In genomic region chr2:122916772-122917171, GRCm38 (mm10) we compare ENCODE assay signal across 10 mouse cellular contexts.
DNase-seq lines count a peak whose midpoint lies in the region; ATAC-seq lines count a peak whose summit lies in the region.
"Had no signal": no experiment of that assay in that cellular context is flagged by ENCODE, and none has a peak within 500 bp of the region (broad histone marks: within the 10 kb centered on the region; RNA-seq: fewer than 3 reads in every experiment).

No protein-coding gene starts in this region.

- no peak overlapping the region for H3K9ac ChIP-seq in hindbrain, embryonic 11.5 days (ENCODE audit: low read depth, low read length)
- H3K9ac ChIP-seq in hindbrain, embryonic 16.5 days (ENCODE audit: low read depth, low read length): no peak overlapping the region
- no peak overlapping the region for H3K9ac ChIP-seq in heart, embryonic 11.5 days (ENCODE audit: low read depth, low read length)
- H3K9ac ChIP-seq: heart, embryonic 15.5 days; limb, embryonic 12.5 days had no signal

- WGBS in hindbrain, embryonic 11.5 days: 94% methylated on average over 1 of the region's 1 CpGs
- 93% methylated on average over 1 of the region's 1 CpGs for WGBS in hindbrain, embryonic 16.5 days
- WGBS in heart, embryonic 11.5 days (ENCODE audit: insufficient replicate concordance): 65% methylated on average over 1 of the region's 1 CpGs

- intact Hi-C loops in left cerebral cortex, postnatal 25 days (cut with DNase I): loop anchor here (5.0 kb wide), 1 partner anchor 1176 kb away; no protein-coding TSS in a partner anchor

- no peak overlapping the region for H3K4me3 ChIP-seq in hindbrain, embryonic 11.5 days (ENCODE audit: low read depth, low read length)
- H3K4me3 ChIP-seq in hindbrain, embryonic 16.5 days (ENCODE audit: low read length): no peak overlapping the region
- no peak overlapping the region for H3K4me3 ChIP-seq in heart, embryonic 11.5 days (ENCODE audit: low read depth, low read length)
- H3K4me3 ChIP-seq: heart, embryonic 15.5 days; limb, embryonic 12.5 days had no signal

- no peak overlapping the region for H3K4me2 ChIP-seq in hindbrain, embryonic 11.5 days (replicated peaks; ENCODE audit: low read depth, low read length)
- no peak overlapping the region for H3K4me2 ChIP-seq in hindbrain, embryonic 16.5 days (ENCODE audit: low read length)
- H3K4me2 ChIP-seq in heart, embryonic 11.5 days: no peak overlapping the region
- H3K4me2 ChIP-seq: heart, embryonic 15.5 days; limb, embryonic 12.5 days had no signal

- H3K4me1 ChIP-seq in hindbrain, embryonic 11.5 days (replicated peaks; ENCODE audit: control insufficient read depth, insufficient read depth, low read length): no peaks in the 10 kb centered on the region
- no peaks in the 10 kb centered on the region for H3K4me1 ChIP-seq in hindbrain, embryonic 16.5 days (ENCODE audit: control insufficient read depth, insufficient read depth, low read depth, low read length)
- H3K4me1 ChIP-seq in heart, embryonic 11.5 days (ENCODE audit: control insufficient read depth, insufficient read depth, low read length): no peaks in the 10 kb centered on the region
- H3K4me1 ChIP-seq: heart, embryonic 15.5 days; limb, embryonic 12.5 days had no signal

- ATAC-seq in hindbrain, embryonic 11.5 days (ENCODE audit: low FRiP score): no peak
- no peak for ATAC-seq in hindbrain, embryonic 16.5 days
- no peak for ATAC-seq in heart, embryonic 11.5 days (replicated peaks; ENCODE audit: insufficient number of reproducible peaks, low FRiP score, low TSS enrichment)

- no peaks in the 10 kb centered on the region for H3K9me3 ChIP-seq in hindbrain, embryonic 11.5 days (ENCODE audit: control insufficient read depth, low read length)
- H3K9me3 ChIP-seq in hindbrain, embryonic 16.5 days (ENCODE audit: control insufficient read depth, low read length): no peaks in the 10 kb centered on the region
- no peaks in the 10 kb centered on the region for H3K9me3 ChIP-seq in heart, embryonic 11.5 days (replicated peaks; ENCODE audit: control insufficient read depth, low read length)
- H3K9me3 ChIP-seq: heart, embryonic 15.5 days; limb, embryonic 12.5 days had no signal

- peak; percentile 21 for DNase-seq in hindbrain, embryonic 11.5 days (ENCODE audit: low spot score)
- peak; percentile 20 for DNase-seq in 3T3-L1 (ENCODE audit: low read depth, low spot score)
- peak; percentile 17 for DNase-seq in NIH3T3 (ENCODE audit: low read depth)
- peak; percentile 41 to 72 for DNase-seq in left cerebral cortex, postnatal 25 days (ENCODE audit: low spot score in 2 of 2)
- no peak for DNase-seq in spleen, adult 18-20 months
- no peak for DNase-seq in kidney, adult 8-10 months

- no peaks in the 10 kb centered on the region for H3K27me3 ChIP-seq in hindbrain, embryonic 11.5 days (ENCODE audit: control insufficient read depth, insufficient read depth, low read length)
- H3K27me3 ChIP-seq in hindbrain, embryonic 16.5 days (replicated peaks; ENCODE audit: control insufficient read depth, insufficient read depth, low read length): no peaks in the 10 kb centered on the region
- no peaks in the 10 kb centered on the region for H3K27me3 ChIP-seq in heart, embryonic 11.5 days (ENCODE audit: control insufficient read depth, insufficient read depth, low read length)
- H3K27me3 ChIP-seq: heart, embryonic 15.5 days; limb, embryonic 12.5 days had no signal

- H3K27ac ChIP-seq in hindbrain, embryonic 11.5 days (ENCODE audit: low read depth, low read length): no peak overlapping the region
- H3K27ac ChIP-seq in hindbrain, embryonic 16.5 days (ENCODE audit: low read depth, low read length): no peak overlapping the region
- no peak overlapping the region for H3K27ac ChIP-seq in heart, embryonic 11.5 days (ENCODE audit: low read depth, low read length)
- H3K27ac ChIP-seq: heart, embryonic 15.5 days; limb, embryonic 12.5 days had no signal

- H3K36me3 ChIP-seq in hindbrain, embryonic 11.5 days (ENCODE audit: control insufficient read depth, insufficient read depth, low read length): no peaks in the 10 kb centered on the region
- no peaks in the 10 kb centered on the region for H3K36me3 ChIP-seq in hindbrain, embryonic 16.5 days (ENCODE audit: control insufficient read depth, insufficient read depth, low read length)
- H3K36me3 ChIP-seq in heart, embryonic 11.5 days (ENCODE audit: control insufficient read depth, insufficient read depth, low read length): no peaks in the 10 kb centered on the region
- H3K36me3 ChIP-seq: heart, embryonic 15.5 days; limb, embryonic 12.5 days had no signal

Comparison
In these comparisons a context has a peak if more than half of its experiments do, and no peak if none do; other contexts are left out.
1. DNase-seq: peak in hindbrain, embryonic 11.5 days (single experiment), 3T3-L1 (single experiment), NIH3T3 (single experiment) and left cerebral cortex, postnatal 25 days (2 of 2); none in spleen, adult 18-20 months (0 of 2) and kidney, adult 8-10 months (0 of 2).